Mouse (Mus musculus) frontal cortex, adult (tissue): Measurements from ENCODE around the gene Spns3.
"Not testable (repeated sequence)": the region's sequence is repeated elsewhere in the genome, so short reads cannot be mapped to it uniquely, and the experiment has no call there.

ENCODE experiments used
- ATAC-seq: cut with Nextera tagmentation; 2 replicates; pipeline ENCODE4 v1.9.2; 2017; ENCODE audit warnings: mild to moderate bottlenecking, moderate library complexity, mixed read lengths; ENCODE audit not compliant: low TSS enrichment

Gene Spns3

GRCm38 (mm10) chr11:72558155-72558554 is 7.8 kb upstream of the Spns3 start:
- no peak for ATAC-seq

- no peak for ATAC-seq
Observed at GRCm38 (mm10) chr11:72556953-72557352, 6.6 kb upstream of the Spns3 start.

- ATAC-seq, result no peak
Observed at GRCm38 (mm10) chr11:72556470-72556869, 6.2 kb upstream of the Spns3 start.

- no peak for ATAC-seq
Observed at GRCm38 (mm10) chr11:72551531-72552105, 1.3 kb upstream of the Spns3 start.

GRCm38 (mm10) chr11:72547181-72547580 is 3.1 kb downstream of the Spns3 start:
- no peak for ATAC-seq

GRCm38 (mm10) chr11:72544716-72545115 is 5.6 kb downstream of the Spns3 start:
- ATAC-seq, result no peak

GRCm38 (mm10) chr11:72543692-72544091 is 6.6 kb downstream of the Spns3 start:
- ATAC-seq, result not testable (repeated sequence)

GRCm38 (mm10) chr11:72542586-72542985 is 7.7 kb downstream of the Spns3 start:
- ATAC-seq, result no peak

- no peak for ATAC-seq
Observed at GRCm38 (mm10) chr11:72541928-72542327, 8.4 kb downstream of the Spns3 start.

- no peak for ATAC-seq
Observed at GRCm38 (mm10) chr11:72540437-72540836, 9.9 kb downstream of the Spns3 start.

- no peak for ATAC-seq
Observed at GRCm38 (mm10) chr11:72538811-72539210, 11.5 kb downstream of the Spns3 start.

GRCm38 (mm10) chr11:72538037-72538755 is 12.1 kb downstream of the Spns3 start:
- no peak for ATAC-seq

- no peak for ATAC-seq
Observed at GRCm38 (mm10) chr11:72537503-72537902, 12.8 kb downstream of the Spns3 start.

GRCm38 (mm10) chr11:72535519-72535918 is 14.8 kb downstream of the Spns3 start:
- ATAC-seq, result no peak

- ATAC-seq, result no peak
Observed at GRCm38 (mm10) chr11:72532890-72533289, 17.4 kb downstream of the Spns3 start.

- ATAC-seq, result peak; percentile 47; the same call in 1 of the 2 replicates
Observed at GRCm38 (mm10) chr11:72531632-72532031, 18.7 kb downstream of the Spns3 start.

GRCm38 (mm10) chr11:72531144-72531543 is 19.2 kb downstream of the Spns3 start:
- no peak for ATAC-seq

- peak; percentile 72 for ATAC-seq
Observed at GRCm38 (mm10) chr11:72526190-72526589, 24.1 kb downstream of the Spns3 start.

GRCm38 (mm10) chr11:72523711-72524110 is 26.6 kb downstream of the Spns3 start:
- no peak for ATAC-seq

- peak; percentile 60; the same call in 1 of the 2 replicates for ATAC-seq
Observed at GRCm38 (mm10) chr11:72522616-72523041, 27.7 kb downstream of the Spns3 start.

- no peak for ATAC-seq
Observed at GRCm38 (mm10) chr11:72521598-72522541, 28.4 kb downstream of the Spns3 start.

GRCm38 (mm10) chr11:72519895-72520294 is 30.4 kb downstream of the Spns3 start:
- no peak for ATAC-seq
